Comparison of ENCODE assay signal across 8 mouse cellular contexts in genomic region chr11:67819604-67820003, GRCm38 (mm10). TPM values are rescaled to one million over a fixed set of nuclear protein-coding genes. Genes with fewer than 3 reads are reported as not detected.
DNase-seq lines count a peak whose midpoint lies in the region; ATAC-seq and TF ChIP-seq lines count a peak whose summit lies in the region.

No protein-coding gene starts in this region.

- ATAC-seq in kidney, postnatal 0 days (replicated peaks; ENCODE audit: low FRiP score, low read depth): no peak
- 0 out of 2 replicates have a peak, but pooled peaks have one; percentile 35 for ATAC-seq in stomach, postnatal 0 days (ENCODE audit: low FRiP score, low TSS enrichment)

- peak; percentile 90 for TF ChIP-seq CTCF in kidney, postnatal 0 days (IDR thresholded peaks at IDR 0.05; ENCODE audit: low read depth)
- peak; percentile 88 for TF ChIP-seq CTCF in stomach, postnatal 0 days (IDR thresholded peaks at IDR 0.05; ENCODE audit: low read depth)

- H3K27me3 ChIP-seq in kidney, postnatal 0 days (ENCODE audit: insufficient read depth, low read length): no peaks in the 10 kb centered on the region
- H3K27me3 ChIP-seq in stomach, postnatal 0 days (ENCODE audit: control insufficient read depth, insufficient read depth, low read length): no peaks in the 10 kb centered on the region

- no peaks in the 10 kb centered on the region for H3K9me3 ChIP-seq in kidney, postnatal 0 days (replicated peaks; ENCODE audit: low read length)
- no peaks in the 10 kb centered on the region for H3K9me3 ChIP-seq in stomach, postnatal 0 days (ENCODE audit: control insufficient read depth, low read length)

- peak overlapping the region; percentile 42 for H3K4me2 ChIP-seq in kidney, postnatal 0 days (ENCODE audit: low read length)
- H3K4me2 ChIP-seq in stomach, postnatal 0 days (replicated peaks; ENCODE audit: low read depth): peak overlapping the region; percentile 35; the same call in 1 of the 2 replicates

- H3K27ac ChIP-seq in kidney, postnatal 0 days: no peak overlapping the region
- no peak overlapping the region for H3K27ac ChIP-seq in stomach, postnatal 0 days (replicated peaks)

- intact Hi-C loops in gastrocnemius, postnatal 14 days (cut with DNase I; ENCODE audit: low total_unique reads): no loop called here

- H3K36me3 ChIP-seq in kidney, postnatal 0 days (ENCODE audit: insufficient read depth, low read length): no peaks in the 10 kb centered on the region
- no peaks in the 10 kb centered on the region for H3K36me3 ChIP-seq in stomach, postnatal 0 days (ENCODE audit: control insufficient read depth, insufficient read depth, low read length)

- 12% methylated on average over 5 of the region's 5 CpGs for WGBS in kidney, postnatal 0 days
- WGBS in stomach, postnatal 0 days: 11% methylated on average over 5 of the region's 5 CpGs

- TF ChIP-seq EP300 in stomach, postnatal 0 days (optimal IDR thresholded peaks at IDR 0.05): no peak

- H3K9ac ChIP-seq in kidney, postnatal 0 days (ENCODE audit: low read depth, low read length): no peak overlapping the region
- H3K9ac ChIP-seq in stomach, postnatal 0 days (ENCODE audit: low read length): no peak overlapping the region

- peak; percentile 28 for DNase-seq in kidney, adult 18-20 months
- no peak for DNase-seq in kidney, adult 11 months
- peak; percentile 39 for DNase-seq in adipocyte (ENCODE audit: low spot score)
- DNase-seq in forelimb bud, embryonic 11.5 days (ENCODE audit: low read depth, low spot score): peak; percentile 65
- peak; percentile 83 for DNase-seq in kidney, postnatal 0 days (ENCODE audit: low spot score)
- peak; percentile 65 for DNase-seq in lung, postnatal 36 days
- DNase-seq in stomach, postnatal 0 days (ENCODE audit: low spot score): peak; percentile 63
- DNase-seq in gastrocnemius, postnatal 14 days: no peak

- no peak overlapping the region for H3K4me3 ChIP-seq in kidney, postnatal 0 days (replicated peaks; ENCODE audit: low read depth, low read length)
- H3K4me3 ChIP-seq in stomach, postnatal 0 days (ENCODE audit: low read depth, low read length): no peak overlapping the region

- no peaks in the 10 kb centered on the region for H3K4me1 ChIP-seq in kidney, postnatal 0 days (replicated peaks; ENCODE audit: insufficient read depth, low read length)
- H3K4me1 ChIP-seq in stomach, postnatal 0 days (replicated peaks; ENCODE audit: control insufficient read depth, insufficient read depth): no peaks in the 10 kb centered on the region

RNA-seq across cellular contexts. Expression of gene Dhrs7c, which starts 21.6 kb away (rescaled TPM):
- polyA plus RNA-seq in kidney, postnatal 0 days (2015; fragmentation: Nextera tagmentation; extraction: Ambion mirVana): not detected in 2 replicates
- 0.28 TPM in 1 of 2 replicates, not detected in the other for polyA plus RNA-seq in stomach, postnatal 0 days (2015; fragmentation: Nextera tagmentation; extraction: Ambion mirVana)
- total RNA-seq in gastrocnemius, postnatal 14 days (2021): 100 to 1,000 TPM; 348 to 381 TPM

RNA-seq across cellular contexts. Expression of gene Gsg1l2, which starts 45.2 kb away (rescaled TPM):
- polyA plus RNA-seq in kidney, postnatal 0 days (2015; fragmentation: Nextera tagmentation; extraction: Ambion mirVana): not detected in 2 replicates
- not detected in 2 replicates for polyA plus RNA-seq in stomach, postnatal 0 days (2015; fragmentation: Nextera tagmentation; extraction: Ambion mirVana)
- total RNA-seq in gastrocnemius, postnatal 14 days (2021): not detected

RNA-seq across cellular contexts. Expression of gene Glp2r, which starts 48.7 kb away (rescaled TPM):
- polyA plus RNA-seq in kidney, postnatal 0 days (2015; fragmentation: Nextera tagmentation; extraction: Ambion mirVana): not detected in 2 replicates
- 0.50 and 0.56 TPM in 2 replicates for polyA plus RNA-seq in stomach, postnatal 0 days (2015; fragmentation: Nextera tagmentation; extraction: Ambion mirVana)
- under 1 TPM; 0.04 to 0.11 TPM for total RNA-seq in gastrocnemius, postnatal 14 days (2021)

Comparison
In these comparisons a context has a peak if more than half of its experiments do, and no peak if none do; other contexts are left out.
1. DNase-seq: peak in kidney, adult 18-20 months (single experiment), adipocyte (single experiment), forelimb bud, embryonic 11.5 days (single experiment), kidney, postnatal 0 days (single experiment), lung, postnatal 36 days (single experiment) and stomach, postnatal 0 days (single experiment); none in kidney, adult 11 months (single experiment) and gastrocnemius, postnatal 14 days (single experiment).